Mouse (Mus musculus) layer of hippocampus, postnatal 10 days (tissue): Measurements from ENCODE around the gene Atp2b4. TPM values are rescaled to one million over a fixed set of nuclear protein-coding genes. Genes with fewer than 3 reads are reported as not detected.

ENCODE experiments used
- DNase-seq, 2 experiments: peaks; one replicate each; pipeline ENCODE4 v3.0.0; 2021; ENCODE audit warnings: low spot score in 2 of 2
- long read RNA-seq: library from polyadenylated mRNA; stranded (forward); transcript quantifications from one replicate; pipeline ENCODE4 v2.0.0, GENCODE M21; 2023
- total RNA-seq, 2 experiments: library from RNA; stranded (reverse); gene quantifications; 2 replicates each; pipeline ENCODE4 v1.2.3; 2021

Gene Atp2b4
- 100 to 1,000 TPM; 102 to 107 TPM for total RNA-seq
- long read RNA-seq, partial matches to known transcripts, result 1 of 10 reads
- long read RNA-seq, other reads (novel, unspliced or antisense), result 9 of 10 reads

- DNase-seq, result peak; percentile 96
Measured at GRCm38 (mm10) chr1:133800948-133801393, at the start of gene Atp2b4. Atp2b4 (minus strand) TSS chr1:133801041.

DNA sequence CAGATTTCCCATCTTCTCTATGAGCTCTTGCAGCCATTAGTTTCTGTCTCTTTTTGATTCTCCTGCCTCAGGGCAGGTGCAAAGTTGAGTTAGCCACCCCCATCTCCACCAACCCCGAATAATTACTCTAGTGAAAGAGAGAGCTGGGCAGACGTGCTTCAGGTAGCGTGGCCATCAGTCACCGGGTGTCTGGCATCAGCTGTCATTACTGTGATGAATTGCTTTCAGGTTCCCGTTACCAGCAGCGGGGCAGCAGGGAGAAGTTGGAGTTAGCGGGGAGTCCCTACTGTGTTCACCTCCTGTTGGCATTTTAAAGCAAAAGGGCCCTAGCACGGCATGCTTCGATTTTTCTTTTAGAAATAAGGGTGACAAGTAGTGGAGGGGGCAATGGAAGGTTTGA, 43.9 kb upstream of the Atp2b4 start:
- DNase-seq, result no peak

- no peak for DNase-seq
Measured at GRCm38 (mm10) chr1:133843900-133844299, 43.1 kb upstream of the Atp2b4 start.

DNA sequence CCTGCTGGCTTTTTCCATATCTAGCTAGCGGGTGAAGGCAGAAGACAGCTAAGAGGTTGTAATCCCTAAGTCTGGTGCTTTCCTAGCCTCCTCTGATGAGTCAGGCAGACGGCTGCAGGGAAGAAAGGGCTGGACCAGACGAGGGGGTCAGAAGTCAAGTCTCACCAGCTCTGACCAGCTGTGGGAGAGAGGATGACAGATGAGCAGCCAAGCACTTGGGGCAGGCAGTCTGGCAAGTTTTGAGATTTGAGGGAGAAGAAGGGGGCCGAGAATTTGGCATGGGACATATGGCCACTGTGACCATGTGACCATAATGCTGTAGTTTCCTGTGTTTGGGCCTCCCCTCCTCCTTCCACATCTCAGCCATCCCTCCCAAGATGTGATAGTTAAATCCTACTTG, 42.5 kb upstream of the Atp2b4 start:
- no peak for DNase-seq

GRCm38 (mm10) chr1:133842074-133842725, 41.4 kb upstream of the Atp2b4 start:
- DNase-seq, result peak; percentile 33 to 52

GRCm38 (mm10) chr1:133841171-133841926, 40.5 kb upstream of the Atp2b4 start:
- no peak for DNase-seq

DNA sequence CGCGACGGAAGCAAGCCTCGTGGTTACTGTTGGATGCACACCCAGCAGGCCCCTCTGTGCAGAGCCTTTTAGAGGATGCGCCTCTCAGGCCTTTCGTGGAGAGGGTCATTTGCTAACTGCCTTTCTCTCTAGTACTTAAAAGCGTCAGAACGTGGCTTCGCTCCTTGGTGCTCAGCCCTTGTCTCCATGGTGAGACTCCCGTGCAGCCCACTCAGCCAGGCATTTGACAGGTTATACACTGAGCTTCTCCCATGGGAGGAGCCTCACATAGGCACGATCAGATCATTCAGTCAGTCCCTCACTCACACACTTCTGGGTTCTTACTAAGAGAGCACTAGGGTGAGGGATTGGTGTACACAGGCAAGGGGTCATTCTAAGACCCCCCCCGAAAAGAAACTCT, 39.7 kb upstream of the Atp2b4 start:
- no peak for DNase-seq

DNA sequence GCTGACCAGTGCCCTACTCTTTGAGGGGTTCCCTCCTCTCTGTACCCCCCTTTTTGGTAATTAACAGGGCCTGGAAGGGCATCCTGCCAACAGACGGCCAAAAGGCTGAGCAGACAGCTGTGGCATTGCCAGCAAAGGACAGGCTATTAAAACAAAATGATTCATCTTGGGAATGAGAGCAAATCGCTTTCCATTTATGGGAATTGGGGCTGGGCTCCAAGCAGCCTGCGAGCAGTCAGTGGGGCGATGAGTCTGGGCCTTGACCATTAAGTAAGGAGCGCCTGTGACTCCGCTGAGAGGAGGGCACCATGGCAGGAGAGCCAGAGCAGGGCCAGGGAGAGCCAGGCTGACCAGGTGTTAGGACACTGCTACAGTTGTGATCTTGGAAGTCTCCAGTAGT, 33.5 kb upstream of the Atp2b4 start:
- peak; percentile 36 to 52 for DNase-seq

GRCm38 (mm10) chr1:133832781-133833180, 31.9 kb upstream of the Atp2b4 start:
- no peak for DNase-seq

DNA sequence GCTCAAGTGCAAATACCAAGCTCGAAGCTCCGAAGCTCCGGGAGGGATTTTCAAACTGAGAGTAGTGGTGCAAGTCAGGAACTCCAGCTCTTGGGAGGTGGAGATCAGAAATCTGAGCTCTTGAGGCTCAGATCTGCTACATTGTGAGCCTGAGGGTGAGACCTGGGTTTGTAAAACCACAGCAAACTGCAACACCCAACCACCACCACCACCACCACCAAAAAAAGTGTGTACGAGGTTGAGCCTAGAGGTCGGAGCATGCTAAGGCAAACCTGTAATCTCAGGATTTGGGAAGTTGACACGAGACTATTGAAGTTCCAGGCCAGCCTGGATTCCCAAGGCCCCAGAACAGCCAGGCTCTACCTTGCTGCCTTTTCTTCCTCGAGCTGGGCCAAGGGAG, 25.4 kb upstream of the Atp2b4 start:
- no peak for DNase-seq

DNA sequence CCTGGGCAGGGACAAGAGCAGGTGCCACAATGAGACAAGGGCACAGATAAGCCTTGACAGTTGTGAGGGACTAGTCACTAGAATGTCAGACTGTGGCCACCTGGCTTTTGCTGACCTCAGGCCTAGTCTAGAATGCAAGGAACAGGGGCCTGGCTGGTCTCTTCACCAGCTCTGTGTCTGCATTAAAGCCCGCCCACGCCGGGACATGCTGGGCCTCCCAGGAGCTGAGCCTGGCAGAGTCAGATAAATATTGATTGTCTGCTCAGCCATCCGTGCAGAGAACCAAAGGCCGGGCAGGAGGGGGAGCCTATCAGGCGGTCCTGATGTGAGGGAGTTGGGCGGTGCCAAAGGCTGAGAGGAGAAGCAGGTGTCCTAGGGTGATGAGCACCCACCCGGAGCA, 24.7 kb upstream of the Atp2b4 start:
- DNase-seq, result no peak

GRCm38 (mm10) chr1:133825140-133825539, 24.3 kb upstream of the Atp2b4 start:
- no peak for DNase-seq

- no peak for DNase-seq
Measured at GRCm38 (mm10) chr1:133821144-133821543, 20.3 kb upstream of the Atp2b4 start.

DNA sequence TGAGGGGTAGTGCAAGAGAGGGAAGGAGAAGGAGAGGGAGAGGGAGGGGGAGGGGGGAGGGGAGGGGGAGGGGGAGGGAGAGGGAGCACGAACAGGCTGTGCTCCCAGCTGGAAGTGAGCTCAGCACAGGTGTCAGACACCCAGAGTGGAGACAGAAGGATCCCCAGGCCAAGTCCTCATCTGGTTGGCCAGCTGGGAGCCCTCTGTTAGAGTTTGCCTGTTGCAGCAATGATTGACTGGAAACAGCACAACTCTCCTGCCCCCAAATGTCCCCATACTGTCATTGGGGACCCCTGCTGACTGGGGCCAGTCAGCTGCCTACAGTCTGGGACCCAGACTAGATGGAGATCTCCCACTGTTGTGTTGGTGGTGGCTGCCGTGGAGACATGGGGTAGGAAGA, 19.3 kb upstream of the Atp2b4 start:
- no peak for DNase-seq

DNA sequence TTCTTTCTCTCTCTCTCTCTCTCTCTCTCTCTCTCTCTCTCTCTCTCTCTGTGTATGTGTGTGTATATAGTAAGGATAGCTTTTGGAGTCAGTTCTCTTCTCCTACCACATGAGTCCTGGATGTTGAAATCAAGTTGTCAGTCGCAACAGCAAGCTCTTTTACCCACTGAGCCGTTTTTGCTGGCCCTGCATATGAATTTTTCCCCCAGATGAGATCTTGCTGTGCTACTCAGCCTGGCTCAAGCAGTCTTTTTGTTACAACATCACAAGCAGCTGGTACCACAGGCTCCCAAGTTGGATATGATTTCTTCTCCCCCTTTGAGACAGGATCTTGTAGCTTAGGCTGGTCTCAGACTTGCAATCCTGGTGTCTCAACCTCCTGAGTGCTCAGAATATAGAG, 17.7 kb upstream of the Atp2b4 start:
- no peak for DNase-seq

DNA sequence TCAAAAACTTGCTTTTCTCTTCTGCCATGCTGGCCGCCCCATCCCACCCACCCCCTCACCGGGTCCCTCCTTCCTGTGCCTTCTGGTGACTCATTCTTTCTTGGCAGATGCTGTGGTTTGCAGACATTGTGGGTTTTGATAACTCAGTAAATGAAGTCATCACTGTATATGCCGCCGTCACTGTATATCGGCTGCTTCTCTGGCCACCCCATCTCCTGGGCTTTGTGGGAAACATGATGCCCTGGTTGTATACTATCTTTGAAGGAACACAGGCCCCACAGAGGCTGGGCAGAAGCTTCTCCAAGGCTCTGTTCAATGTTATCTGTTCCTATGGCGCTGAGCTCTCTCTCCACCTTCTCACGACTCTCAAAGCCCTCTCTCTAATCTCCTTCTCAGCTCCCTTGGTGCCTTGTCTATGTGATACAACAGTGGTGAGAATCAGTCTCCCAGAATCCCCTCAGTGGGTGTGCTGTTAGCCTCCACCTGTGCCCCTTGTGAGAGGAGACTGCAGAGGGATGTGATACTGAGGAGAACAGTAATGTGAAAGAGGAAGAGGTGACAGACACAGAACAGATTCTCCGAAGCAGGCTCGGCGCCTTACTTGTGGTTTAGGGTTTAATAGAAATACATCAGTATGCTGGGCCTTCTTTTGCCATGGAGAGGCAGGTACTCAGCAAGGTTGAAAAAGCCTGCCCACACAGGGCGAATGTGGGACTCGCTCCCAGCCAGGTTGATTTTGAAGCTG, 15.1 kb upstream of the Atp2b4 start:
- no peak for DNase-seq

GRCm38 (mm10) chr1:133809376-133809775, 8.5 kb upstream of the Atp2b4 start:
- DNase-seq, result no peak

DNA sequence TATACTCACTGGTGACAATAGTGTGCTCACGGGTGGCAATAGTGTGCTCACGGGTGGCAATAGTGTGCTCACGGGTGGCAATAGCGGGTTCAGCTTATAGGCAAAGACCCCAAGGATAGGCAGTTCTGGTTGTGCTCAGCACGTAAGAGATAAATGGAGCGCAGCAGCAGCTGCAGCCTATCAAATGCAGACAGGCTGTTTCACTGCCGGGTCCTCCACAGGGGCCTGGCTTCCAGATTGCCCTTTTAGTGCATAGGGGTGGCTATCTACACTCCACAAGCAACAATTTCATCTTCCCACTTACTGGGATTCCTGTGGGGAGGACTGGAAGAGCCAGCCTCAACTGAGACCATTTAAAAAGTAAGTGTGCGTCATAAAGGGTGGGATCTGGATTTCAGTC, 7.2 kb upstream of the Atp2b4 start:
- no peak for DNase-seq

GRCm38 (mm10) chr1:133801743-133802142, 902 bp upstream of the Atp2b4 start:
- DNase-seq, result no peak

DNA sequence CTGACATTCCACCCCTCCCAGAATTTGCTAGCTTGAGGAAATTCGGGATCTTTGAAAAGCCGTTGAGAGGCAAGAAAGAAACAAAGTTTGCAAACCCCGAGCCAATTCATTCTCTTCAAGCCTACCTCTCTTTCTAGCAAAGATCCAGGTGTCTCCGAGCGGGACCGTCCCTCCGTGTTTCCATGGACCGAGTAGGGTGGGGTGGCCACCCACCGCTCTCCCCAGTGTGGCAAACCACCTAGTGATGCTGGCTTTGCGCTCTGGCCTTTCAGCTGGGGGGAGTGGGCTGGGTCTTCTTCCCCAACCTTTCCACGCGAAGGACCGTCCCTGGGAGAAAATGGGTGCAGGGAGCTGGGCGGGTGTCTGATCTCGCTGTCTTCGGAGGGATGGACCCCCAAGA, 329 bp downstream of the Atp2b4 start:
- DNase-seq, result no peak

- DNase-seq, result no peak
Measured at GRCm38 (mm10) chr1:133799686-133800445, 975 bp downstream of the Atp2b4 start.
